In the genomic region with DNA sequence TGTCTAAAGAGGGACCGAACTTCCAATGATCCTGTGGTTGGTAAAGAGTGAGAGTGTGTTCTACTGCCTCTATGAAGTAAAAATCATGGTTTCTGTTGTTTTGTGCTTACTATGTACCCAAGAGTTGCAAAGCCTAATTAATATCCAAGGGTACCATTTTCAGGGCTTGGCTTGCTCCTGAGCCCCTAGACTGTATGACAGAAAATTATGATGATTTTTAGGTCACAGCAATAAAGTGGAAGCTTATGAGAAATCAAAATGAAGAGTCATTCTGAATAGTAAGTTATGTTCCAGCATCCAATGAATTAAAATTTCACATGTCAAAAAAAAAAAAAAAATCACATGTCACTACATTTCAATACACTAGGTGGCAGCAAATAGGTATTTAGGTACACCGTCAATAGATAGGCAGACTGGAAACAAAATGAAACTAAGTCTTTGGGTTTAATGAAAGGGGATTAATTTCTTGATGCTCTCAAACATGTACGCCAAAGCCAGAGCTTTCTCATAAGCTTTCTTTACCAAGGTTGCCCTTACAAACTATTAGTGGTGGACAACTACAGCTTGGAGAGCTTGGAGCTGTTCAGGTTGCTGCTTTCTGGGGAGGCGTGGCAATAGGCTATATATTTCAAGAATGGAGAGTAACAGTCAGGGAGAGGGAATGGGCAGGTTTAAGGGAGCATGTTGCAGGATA, we compare ENCODE assay signal across 8 mouse cellular contexts. TPM values are rescaled to one million over a fixed set of nuclear protein-coding genes. Genes with fewer than 3 reads are reported as not detected.
DNase-seq lines count a peak whose midpoint lies in the region; ATAC-seq and TF ChIP-seq lines count a peak whose summit lies in the region.

No protein-coding gene starts in this region.

- whole genome bisulfite sequencing in heart, embryonic 15.5 days: 48% methylated on average over 4 of the region's 4 CpGs
- WGBS in limb, embryonic 13.5 days: 50% methylated on average over 4 of the region's 4 CpGs
- WGBS in stomach, embryonic 16.5 days: 52% methylated on average over 4 of the region's 4 CpGs

- H3K36me3 ChIP-seq in heart, embryonic 15.5 days: no peaks in the 10 kb centered on the region
- H3K36me3 ChIP-seq in ES-E14 (ENCODE audit: control insufficient read depth, insufficient read depth, low read length, poor library complexity, severe bottlenecking): no peaks in the 10 kb centered on the region
- peaks cover 3% of the 10 kb centered on the region; the same call in 1 of the 2 replicates for H3K36me3 ChIP-seq in limb, embryonic 13.5 days
- no peaks in the 10 kb centered on the region for H3K36me3 ChIP-seq in stomach, embryonic 16.5 days (ENCODE audit: control insufficient read depth, insufficient read depth, low read length)

- H3K27ac ChIP-seq in heart, embryonic 15.5 days: no peak overlapping the region
- H3K27ac ChIP-seq in ES-E14 (ENCODE audit: insufficient read depth, low read depth, low read length, poor library complexity, severe bottlenecking): no peak overlapping the region
- H3K27ac ChIP-seq in limb, embryonic 13.5 days: no peak overlapping the region
- H3K27ac ChIP-seq in stomach, embryonic 16.5 days (ENCODE audit: low read length): no peak overlapping the region

- intact Hi-C loops in heart, postnatal 36 days (cut with DNase I): loop anchor here (1.0 to 5.0 kb wide), 4 partner anchors 85 to 551 kb away; partner anchors contain the start of gene Ghr

- peak overlapping the region; percentile 56 for H3K4me2 ChIP-seq in heart, embryonic 15.5 days
- H3K4me2 ChIP-seq in limb, embryonic 13.5 days (replicated peaks): peak overlapping the region; percentile 48
- peak overlapping the region; percentile 46 for H3K4me2 ChIP-seq in stomach, embryonic 16.5 days (ENCODE audit: low read depth, low read length)

- H3K4me1 ChIP-seq in heart, embryonic 15.5 days (replicated peaks): peaks cover 4% of the 10 kb centered on the region
- H3K4me1 ChIP-seq in ES-E14 (ENCODE audit: control insufficient read depth in 2 of 2, insufficient read depth in 2 of 2, low read length in 2 of 2, poor library complexity in 1 of 2): no peaks in the 10 kb centered on the region
- no peaks in the 10 kb centered on the region for H3K4me1 ChIP-seq in limb, embryonic 13.5 days
- no peaks in the 10 kb centered on the region for H3K4me1 ChIP-seq in stomach, embryonic 16.5 days (ENCODE audit: control insufficient read depth, insufficient read depth, low read length)

- H3K4me3 ChIP-seq in heart, embryonic 15.5 days: peak overlapping the region; percentile 39
- no peak overlapping the region for H3K4me3 ChIP-seq in ES-E14 (ENCODE audit: insufficient read depth in 1 of 2, low read depth in 1 of 2, low read length in 2 of 2, poor library complexity in 1 of 2, severe bottlenecking in 1 of 2)
- peak overlapping the region; percentile 24 for H3K4me3 ChIP-seq in limb, embryonic 13.5 days
- peak overlapping the region; percentile 29; the same call in 1 of the 2 replicates for H3K4me3 ChIP-seq in stomach, embryonic 16.5 days (replicated peaks; ENCODE audit: low read length)

- in situ Hi-C loops in ES-E14 (cut with MboI; ENCODE audit: low sequenced_read_pairs in 2 of 2, unreplicated experiment in 2 of 2): no loop called here

- DNase-seq in heart, postnatal 36 days: no peak
- DNase-seq in ES-E14 (ENCODE audit: low read depth, low spot score): no peak
- peak; percentile 8 for DNase-seq in embryo, embryonic 9.5 days (ENCODE audit: extremely low spot score)
- no peak for DNase-seq in frontal cortex, postnatal 36 days (ENCODE audit: low spot score in 2 of 2)
- no peak for DNase-seq in kidney, postnatal 25 days

- H3K27me3 ChIP-seq in heart, embryonic 15.5 days: no peaks in the 10 kb centered on the region
- H3K27me3 ChIP-seq in limb, embryonic 13.5 days: no peaks in the 10 kb centered on the region
- H3K27me3 ChIP-seq in stomach, embryonic 16.5 days (ENCODE audit: control insufficient read depth, insufficient read depth, low read length): no peaks in the 10 kb centered on the region

- H3K9me3 ChIP-seq in heart, embryonic 15.5 days (replicated peaks): no peaks in the 10 kb centered on the region
- H3K9me3 ChIP-seq in ES-E14 (ENCODE audit: control insufficient read depth, insufficient read depth, low read depth, low read length): no peaks in the 10 kb centered on the region
- H3K9me3 ChIP-seq in limb, embryonic 13.5 days: peaks cover 3% of the 10 kb centered on the region; the same call in 1 of the 2 replicates
- H3K9me3 ChIP-seq in stomach, embryonic 16.5 days (replicated peaks; ENCODE audit: control insufficient read depth, low read length): no peaks in the 10 kb centered on the region

- ATAC-seq in heart, embryonic 15.5 days (replicated peaks; ENCODE audit: insufficient number of reproducible peaks, insufficient read depth, low FRiP score, low read depth): no peak
- ATAC-seq in limb, embryonic 13.5 days (ENCODE audit: low FRiP score, low read depth): no peak; the same call in 1 of the 2 replicates
- no peak for ATAC-seq in stomach, embryonic 16.5 days (ENCODE audit: insufficient read depth, low FRiP score)

- no peak overlapping the region for H3K9ac ChIP-seq in heart, embryonic 15.5 days
- no peak overlapping the region for H3K9ac ChIP-seq in ES-E14 (ENCODE audit: insufficient read depth, low read depth, low read length, poor library complexity, severe bottlenecking)
- no peak overlapping the region for H3K9ac ChIP-seq in limb, embryonic 13.5 days
- H3K9ac ChIP-seq in stomach, embryonic 16.5 days (ENCODE audit: low read length): peak overlapping the region; percentile 46; the same call in 1 of the 2 replicates

TF ChIP-seq in ES-E14, 5 proteins besides CTCF, POLR2A, EP300 and RAD21:
- TF ChIP-seq CHD2 (IDR thresholded peaks at IDR 0.05; ENCODE audit: low read depth, low read length) (no peak), MAFK (IDR thresholded peaks at IDR 0.05; ENCODE audit: insufficient read depth, low read depth, low read length) (no peak), HCFC1 (IDR thresholded peaks at IDR 0.05; ENCODE audit: borderline replicate concordance, insufficient read depth, low read length) (no peak), ZNF384 (IDR thresholded peaks at IDR 0.05; ENCODE audit: low read depth, low read length) (peak; percentile 95), ZC3H11A (IDR thresholded peaks at IDR 0.05; ENCODE audit: borderline replicate concordance, low read depth, low read length) (0 out of 2 replicates have a peak, but pooled peaks have one; percentile 9)

RNA-seq across cellular contexts. Expression of gene Ccdc152, which starts 52.9 kb away (rescaled TPM):
- 0.20 and 0.25 TPM in 2 replicates for polyA plus RNA-seq in heart, embryonic 15.5 days (2015; fragmentation: Nextera tagmentation; extraction: Ambion mirVana)
- total RNA-seq in heart, postnatal 36 days (2021): not detected
- 0.74 and 0.76 TPM in 2 replicates for total RNA-seq in ES-E14 (2012; rRNA removed)
- polyA plus RNA-seq in limb, embryonic 13.5 days (2015; fragmentation: Nextera tagmentation; extraction: Ambion mirVana): 0.27 and 0.31 TPM in 2 replicates
- polyA plus RNA-seq in stomach, embryonic 16.5 days (2015; fragmentation: Nextera tagmentation; extraction: Ambion mirVana): 0.22 and 0.28 TPM in 2 replicates

Comparison
In these comparisons a context has a peak if more than half of its experiments do, and no peak if none do; other contexts are left out.
1. H3K4me3 ChIP-seq: peak in heart, embryonic 15.5 days (single experiment), limb, embryonic 13.5 days (single experiment) and stomach, embryonic 16.5 days (single experiment); none in ES-E14 (0 of 2).
2. Peak in every context shown above with its lines, with median percentiles within 50 percentile points of each other: H3K4me2 ChIP-seq.